ENCODE assay signal across 16 mouse cellular contexts in the genomic region with DNA sequence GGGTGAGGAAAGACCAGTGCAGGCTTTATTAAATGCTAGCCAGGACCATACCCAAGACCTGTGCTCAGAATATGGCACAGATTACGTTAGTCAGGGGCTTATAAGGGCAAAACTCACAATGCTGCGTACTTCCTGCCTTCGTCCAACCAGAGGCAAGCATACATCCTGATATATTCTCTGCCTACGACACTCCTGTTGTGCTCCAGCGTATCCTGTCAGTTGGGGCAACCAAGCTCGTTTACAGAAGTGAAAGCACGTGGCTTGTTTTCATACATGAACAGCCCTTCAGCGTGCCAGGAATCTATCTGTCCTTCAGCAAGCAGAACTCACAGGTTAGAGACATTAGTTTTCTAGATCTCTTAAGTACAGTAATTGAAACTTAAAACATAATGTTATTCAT.
"Had no signal": no experiment of that assay in that cellular context is flagged by ENCODE, and none has a peak within 500 bp of the region (broad histone marks: within the 10 kb centered on the region; RNA-seq: fewer than 3 reads in every experiment).

No protein-coding gene starts in this region.

- H3K27ac ChIP-seq: kidney, postnatal 0 days; liver, embryonic 13.5 days; midbrain, embryonic 13.5 days; neural tube, embryonic 12.5 days had no signal

- ATAC-seq: intestine, postnatal 0 days; midbrain, embryonic 13.5 days; midbrain, embryonic 16.5 days had no signal

- DNase-seq: kidney, adult 2 months; kidney, postnatal 25 days; liver, embryonic 13.5 days; lung, adult 2 months; lung, postnatal 14 days; retina, postnatal 1 day; right cerebral cortex, postnatal 25 days; spleen, adult 18-20 months; thymus, adult 18-20 months; thymus, postnatal 36 days had no signal

- H3K9me3 ChIP-seq: liver, embryonic 13.5 days; neural tube, embryonic 12.5 days had no signal

- H3K9ac ChIP-seq: liver, embryonic 13.5 days; midbrain, embryonic 13.5 days; neural tube, embryonic 12.5 days had no signal

- H3K4me3 ChIP-seq: liver, embryonic 13.5 days; midbrain, embryonic 10.5 days; midbrain, embryonic 13.5 days; neural tube, embryonic 12.5 days had no signal

- H3K36me3 ChIP-seq: liver, embryonic 13.5 days; midbrain, embryonic 10.5 days; midbrain, embryonic 13.5 days; neural tube, embryonic 12.5 days had no signal

- H3K27me3 ChIP-seq: liver, embryonic 13.5 days; midbrain, embryonic 13.5 days had no signal

- H3K4me1 ChIP-seq: liver, embryonic 13.5 days had no signal

- H3K4me2 ChIP-seq: liver, embryonic 13.5 days; midbrain, embryonic 13.5 days; neural tube, embryonic 12.5 days had no signal
